Mouse (Mus musculus) midbrain, embryonic 15.5 days (tissue): ENCODE results near the gene Krtap4-6. TPM values are rescaled to one million over a fixed set of nuclear protein-coding genes. Genes with fewer than 3 reads are reported as not detected.

Experiments
- ATAC-seq: fragments of 200-750 bp; cut with Nextera tagmentation; replicated peaks from 2 replicates; pipeline ENCODE4 v1.8.0; 2017; ENCODE audit warnings: moderate TSS enrichment
- H3K27ac ChIP-seq: fragments of 300-500 bp; sonication (generic); 2 replicates; pipeline ENCODE4 v1.5.1; 2015; ENCODE audit warnings: mild to moderate bottlenecking, inconsistent platforms
- H3K27me3 ChIP-seq: fragments of 300-500 bp; sonication (generic); replicated peaks from 2 replicates; pipeline ENCODE4 v1.6.1; 2015; ENCODE audit warnings: inconsistent platforms
- H3K36me3 ChIP-seq: fragments of 300-500 bp; sonication (generic); replicated peaks from 2 replicates; pipeline ENCODE4 v1.6.1; 2015; ENCODE audit warnings: inconsistent platforms
- H3K4me1 ChIP-seq: fragments of 300-500 bp; sonication (generic); 2 replicates; pipeline ENCODE4 v1.6.1; 2015; ENCODE audit warnings: inconsistent platforms
- H3K4me2 ChIP-seq: fragments of 300-500 bp; sonication (generic); 2 replicates; pipeline ENCODE4 v1.6.1; 2015; ENCODE audit warnings: inconsistent platforms, mild to moderate bottlenecking, moderate library complexity
- H3K4me3 ChIP-seq: fragments of 300-500 bp; sonication (generic); 2 replicates; pipeline ENCODE4 v1.5.1; 2015; ENCODE audit warnings: mild to moderate bottlenecking, inconsistent platforms
- H3K9ac ChIP-seq: fragments of 300-500 bp; sonication (generic); 2 replicates; pipeline ENCODE4 v1.6.1; 2015; ENCODE audit warnings: mild to moderate bottlenecking, inconsistent platforms
- H3K9me3 ChIP-seq: fragments of 300-500 bp; sonication (generic); 2 replicates; pipeline ENCODE4 v1.6.1; 2016; ENCODE audit warnings: inconsistent platforms
- WGBS: fragments of 180-500 bp; shearing (Covaris S2); methylation state at CpG from one replicate; pipeline ENCODE4 v1.1.7; 2015; ENCODE audit warnings: mixed read lengths; 5-methylcytosine and 5-hydroxymethylcytosine counted together
- polyA plus RNA-seq: library from polyadenylated mRNA; unstranded; fragments of >200 nt; fragmentation: Nextera tagmentation; extraction: Ambion mirVana; gene quantifications from 2 replicates; pipeline ENCODE4 v1.2.1, GENCODE M21; 2015

The Krtap4-6 gene
- polyA plus RNA-seq, 1 experiment from 2014 or later, result not detected

- H3K36me3 ChIP-seq, result no peaks in the 10 kb centered on the region
- no peak overlapping the region for H3K9ac ChIP-seq
- no peak overlapping the region for H3K27ac ChIP-seq
- H3K4me1 ChIP-seq, result 0 out of 2 replicates have a peak, but pooled peaks cover 5% of the 10 kb centered on the region
- 73% methylated on average over 1 of the region's 1 CpGs for WGBS
- ATAC-seq, result no peak
- no peaks in the 10 kb centered on the region for H3K27me3 ChIP-seq
- H3K4me2 ChIP-seq, result no peak overlapping the region
- no peaks in the 10 kb centered on the region for H3K9me3 ChIP-seq
- no peak overlapping the region for H3K4me3 ChIP-seq
These were observed 28.7 kb downstream of the Krtap4-6 start for GRCm38 (mm10) chr11:99637086-99637485.

- no peak within 1 kb of the TSS for H3K4me2 ChIP-seq
- H3K9ac ChIP-seq, result no peak within 1 kb of the TSS
- H3K4me1 ChIP-seq, result 0 out of 2 replicates have a peak, but pooled peaks cover 5% of the 10 kb centered on the region
- WGBS, result 42% methylated on average over 8 of the region's 8 CpGs
- H3K27me3 ChIP-seq, result no peaks in the 10 kb centered on the region
- ATAC-seq, result no peak
- no peak within 1 kb of the TSS for H3K27ac ChIP-seq
- no peaks in the 10 kb centered on the region for H3K9me3 ChIP-seq
- no peaks in the 10 kb centered on the region for H3K36me3 ChIP-seq
- no peak within 1 kb of the TSS for H3K4me3 ChIP-seq
These were observed 31.1 kb downstream of the Krtap4-6 start, which contains the start of gene Krtap4-2 for GRCm38 (mm10) chr11:99634653-99635134. Gene Krtap4-2, minus strand, starts transcription at chr11:99635084.

- Histone ChIP-seq H3K4me2 (no peak overlapping the region), H3K36me3 (no peaks in the 10 kb centered on the region), H3K9ac (no peak overlapping the region), H3K27me3 (no peaks in the 10 kb centered on the region), H3K9me3 (no peaks in the 10 kb centered on the region), H3K4me3 (no peak overlapping the region), H3K4me1 (0 out of 2 replicates have a peak, but pooled peaks cover 5% of the 10 kb centered on the region), H3K27ac (no peak overlapping the region)
- no peak for ATAC-seq
- 84% methylated on average over 2 of the region's 2 CpGs for WGBS
These were observed 32.5 kb downstream of the Krtap4-6 start for GRCm38 (mm10) chr11:99633293-99633692.

- no peaks in the 10 kb centered on the region for H3K27me3 ChIP-seq
- ATAC-seq, result no peak
- 0 out of 2 replicates have a peak, but pooled peaks cover 5% of the 10 kb centered on the region for H3K4me1 ChIP-seq
- WGBS, result 80% methylated on average over 3 of the region's 3 CpGs
- no peak overlapping the region for H3K9ac ChIP-seq
- no peak overlapping the region for H3K4me2 ChIP-seq
- H3K27ac ChIP-seq, result no peak overlapping the region
- H3K4me3 ChIP-seq, result no peak overlapping the region
- no peaks in the 10 kb centered on the region for H3K36me3 ChIP-seq
- H3K9me3 ChIP-seq, result no peaks in the 10 kb centered on the region
These were observed 34.9 kb downstream of the Krtap4-6 start for GRCm38 (mm10) chr11:99630890-99631289.

GRCm38 (mm10) chr11:99628138-99628537 lies 37.6 kb downstream of the Krtap4-6 start, which contains the start of gene Krtap4-1:
Gene Krtap4-1, minus strand, starts transcription at chr11:99628238.
- no peaks in the 10 kb centered on the region for H3K36me3 ChIP-seq
- H3K4me3 ChIP-seq, result no peak within 1 kb of the TSS
- 82% methylated on average over 4 of the region's 4 CpGs for WGBS
- no peak within 1 kb of the TSS for H3K27ac ChIP-seq
- no peaks in the 10 kb centered on the region for H3K4me1 ChIP-seq
- no peaks in the 10 kb centered on the region for H3K27me3 ChIP-seq
- ATAC-seq, result no peak
- no peak within 1 kb of the TSS for H3K9ac ChIP-seq
- no peak within 1 kb of the TSS for H3K4me2 ChIP-seq
- H3K9me3 ChIP-seq, result no peaks in the 10 kb centered on the region

- Histone ChIP-seq H3K4me3 (no peak within 1 kb of the TSS), H3K9me3 (no peaks in the 10 kb centered on the region), H3K36me3 (no peaks in the 10 kb centered on the region), H3K27me3 (no peaks in the 10 kb centered on the region), H3K9ac (no peak within 1 kb of the TSS), H3K4me2 (no peak within 1 kb of the TSS), H3K27ac (no peak within 1 kb of the TSS), H3K4me1 (no peaks in the 10 kb centered on the region)
- 85% methylated on average over 2 of the region's 2 CpGs for WGBS
- ATAC-seq, result no peak
These were observed 45.4 kb downstream of the Krtap4-6 start, which contains the start of gene Gm11562 for GRCm38 (mm10) chr11:99620335-99620734. Gene Gm11562, minus strand, starts transcription at chr11:99620435.

Other genes with a start within 250 kb of the Krtap4-6 start
- 0.14 and 0.23 TPM in 2 replicates for gene Krt12, start 243.7 kb downstream of the Krtap4-6 start, polyA plus RNA-seq
- 0.19 and 0.20 TPM in 2 replicates for gene Krt20, start 227.8 kb downstream of the Krtap4-6 start, polyA plus RNA-seq
- 0.18 TPM in 1 of 2 replicates, not detected in the other for gene Krt23, start 172.8 kb downstream of the Krtap4-6 start, polyA plus RNA-seq
- not detected in 2 replicates for gene Krt39, start 144.6 kb downstream of the Krtap4-6 start, polyA plus RNA-seq
- not detected in 2 replicates for gene Krt40, start 122.8 kb downstream of the Krtap4-6 start, polyA plus RNA-seq
- not detected in 2 replicates for gene Krtap3-3, start 115.1 kb downstream of the Krtap4-6 start, polyA plus RNA-seq
- not detected in 2 replicates for gene Krtap3-2, start 109.1 kb downstream of the Krtap4-6 start, polyA plus RNA-seq
- not detected in 2 replicates for gene Gm11939, start 106.5 kb downstream of the Krtap4-6 start, polyA plus RNA-seq
- not detected in 2 replicates for gene Krtap3-1, start 99.3 kb downstream of the Krtap4-6 start, polyA plus RNA-seq
- gene Krtap1-5, start 84.9 kb downstream of the Krtap4-6 start, polyA plus RNA-seq, result not detected in 2 replicates
- not detected in 2 replicates for gene Krtap1-4, start 82.3 kb downstream of the Krtap4-6 start, polyA plus RNA-seq
- not detected in 2 replicates for gene Krtap1-3, start 74.6 kb downstream of the Krtap4-6 start, polyA plus RNA-seq
- not detected in 2 replicates for gene Krtap9-3, start 67.9 kb downstream of the Krtap4-6 start, polyA plus RNA-seq
- gene Gm11938, start 62.7 kb downstream of the Krtap4-6 start, polyA plus RNA-seq, result not detected in 2 replicates
- gene Gm11937, start 55.8 kb downstream of the Krtap4-6 start, polyA plus RNA-seq, result not detected in 2 replicates
- not detected in 2 replicates for gene Krtap2-4, start 51.1 kb downstream of the Krtap4-6 start, polyA plus RNA-seq
- not detected in 2 replicates for gene Gm11562, start 45.5 kb downstream of the Krtap4-6 start, polyA plus RNA-seq
- gene Krtap4-1, start 37.7 kb downstream of the Krtap4-6 start, polyA plus RNA-seq, result not detected in 2 replicates
- not detected in 2 replicates for gene Krtap4-2, start 30.9 kb downstream of the Krtap4-6 start, polyA plus RNA-seq
- not detected in 2 replicates for gene Krtap4-7, start 21.9 kb downstream of the Krtap4-6 start, polyA plus RNA-seq
- not detected in 2 replicates for gene Gm11555, start 15.7 kb downstream of the Krtap4-6 start, polyA plus RNA-seq
- not detected in 2 replicates for gene Gm11563, start 7.0 kb downstream of the Krtap4-6 start, polyA plus RNA-seq
- gene Gm14190, start 24.8 kb upstream of the Krtap4-6 start, polyA plus RNA-seq, result not detected in 2 replicates
- gene Gm14180, start 68.3 kb upstream of the Krtap4-6 start, polyA plus RNA-seq, result not detected in 2 replicates
- gene Gm11595, start 107.0 kb upstream of the Krtap4-6 start, polyA plus RNA-seq, result not detected in 2 replicates
- gene Krtap4-8, start 114.7 kb upstream of the Krtap4-6 start, polyA plus RNA-seq, result not detected in 2 replicates
- gene Krtap4-9, start 119.2 kb upstream of the Krtap4-6 start, polyA plus RNA-seq, result not detected in 2 replicates
- gene Gm11596, start 127.5 kb upstream of the Krtap4-6 start, polyA plus RNA-seq, result not detected in 2 replicates
- not detected in 2 replicates for gene Gm11569, start 133.0 kb upstream of the Krtap4-6 start, polyA plus RNA-seq
- not detected in 2 replicates for gene Gm11554, start 138.5 kb upstream of the Krtap4-6 start, polyA plus RNA-seq
- not detected in 2 replicates for gene Krtap4-13, start 143.9 kb upstream of the Krtap4-6 start, polyA plus RNA-seq
- gene Gm11564, start 149.7 kb upstream of the Krtap4-6 start, polyA plus RNA-seq, result not detected in 2 replicates
- not detected in 2 replicates for gene 2300003K06Rik, start 172.1 kb upstream of the Krtap4-6 start, polyA plus RNA-seq
- not detected in 2 replicates for gene Krtap4-16, start 185.6 kb upstream of the Krtap4-6 start, polyA plus RNA-seq
- gene Gm11568, start 192.0 kb upstream of the Krtap4-6 start, polyA plus RNA-seq, result not detected in 2 replicates
- not detected in 2 replicates for gene Gm11559, start 198.5 kb upstream of the Krtap4-6 start, polyA plus RNA-seq
- not detected in 2 replicates for gene Krtap9-1, start 207.4 kb upstream of the Krtap4-6 start, polyA plus RNA-seq
- not detected in 2 replicates for gene Gm11567, start 213.2 kb upstream of the Krtap4-6 start, polyA plus RNA-seq
- not detected in 2 replicates for gene Krtap31-1, start 242.0 kb upstream of the Krtap4-6 start, polyA plus RNA-seq
- gene Gm11565, start 248.8 kb upstream of the Krtap4-6 start, polyA plus RNA-seq, result not detected in 2 replicates